Mouse (Mus musculus) limb, embryonic 10.5 days (tissue): ENCODE data around the gene Dpm3. TPM values are rescaled to one million over a fixed set of nuclear protein-coding genes. Genes with fewer than 3 reads are reported as not detected.
A peak's percentile ranks its signal among the peaks of the same experiment; 100 is the strongest.

Experiments used
- DNase-seq: peaks from one replicate; pipeline ENCODE4 v3.0.0-alpha.2; 2017; ENCODE audit warnings: low spot score
- H3K27ac ChIP-seq: fragments of 300-500 bp; sonication (generic); 2 replicates; pipeline ENCODE4 v1.5.1; 2016; ENCODE audit warnings: mild to moderate bottlenecking
- H3K27me3 ChIP-seq: fragments of 300-500 bp; sonication (generic); 2 replicates; pipeline ENCODE4 v1.6.1; 2016; ENCODE audit warnings: low read depth, mild to moderate bottlenecking; ENCODE audit not compliant: poor library complexity, severe bottlenecking
- H3K36me3 ChIP-seq: fragments of 300-500 bp; sonication (generic); 2 replicates; pipeline ENCODE4 v1.6.1; 2016; ENCODE audit warnings: mild to moderate bottlenecking, moderate library complexity
- H3K4me1 ChIP-seq: fragments of 300-500 bp; sonication (generic); 2 replicates; pipeline ENCODE4 v1.6.1; 2016
- H3K4me3 ChIP-seq: fragments of 300-500 bp; sonication (generic); 2 replicates; pipeline ENCODE4 v1.5.1; 2016; ENCODE audit warnings: mild to moderate bottlenecking, moderate library complexity
- H3K9me3 ChIP-seq: fragments of 300-500 bp; sonication (generic); replicated peaks from 2 replicates; pipeline ENCODE4 v1.6.1; 2016; ENCODE audit warnings: mild to moderate bottlenecking
- WGBS: fragments of 180-500 bp; shearing (Covaris S2); methylation state at CpG from one replicate; pipeline ENCODE4 v1.1.7; 2016; 5-methylcytosine and 5-hydroxymethylcytosine counted together
- polyA plus RNA-seq: library from polyadenylated mRNA; unstranded; fragments of >200 nt; fragmentation: Nextera tagmentation; extraction: Ambion mirVana; gene quantifications from 2 replicates; pipeline ENCODE4 v1.2.1, GENCODE M21; 2016

Gene Dpm3
- polyA plus RNA-seq, 1 experiment from 2014 or later = 84.0 TPM

DNA sequence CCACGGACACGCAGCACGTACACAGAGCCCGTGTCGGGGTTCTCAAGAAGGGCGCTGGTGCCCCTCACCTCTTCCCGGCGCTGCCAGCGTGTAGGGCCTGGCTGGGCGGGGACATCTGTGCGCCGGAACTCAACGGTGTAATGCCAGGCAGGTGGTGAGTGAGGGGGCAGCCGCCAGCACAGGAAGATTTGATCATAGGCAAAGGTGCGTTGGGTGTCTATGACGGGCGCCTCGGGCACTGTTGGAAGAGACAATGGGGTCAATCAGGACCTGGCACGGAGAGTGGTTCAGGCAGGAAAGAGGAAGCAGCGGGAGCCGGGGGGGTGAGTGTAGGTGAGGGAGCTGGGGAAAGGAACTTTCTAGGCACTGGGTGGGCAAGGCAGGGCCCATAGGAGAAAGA lies 21.5 kb upstream of the Dpm3 start:
- Histone ChIP-seq H3K27me3 (peaks cover 18% of the 10 kb centered on the region), H3K36me3 (peaks cover 46% of the 10 kb centered on the region), H3K27ac (no peak overlapping the region), H3K9me3 (no peaks in the 10 kb centered on the region), H3K4me1 (peaks cover 9% of the 10 kb centered on the region; the same call in 1 of the 2 replicates), H3K4me3 (no peak overlapping the region; the same call in 1 of the 2 replicates)
- WGBS = 96% methylated on average over 21 of the region's 21 CpGs
- no peak for DNase-seq

DNA sequence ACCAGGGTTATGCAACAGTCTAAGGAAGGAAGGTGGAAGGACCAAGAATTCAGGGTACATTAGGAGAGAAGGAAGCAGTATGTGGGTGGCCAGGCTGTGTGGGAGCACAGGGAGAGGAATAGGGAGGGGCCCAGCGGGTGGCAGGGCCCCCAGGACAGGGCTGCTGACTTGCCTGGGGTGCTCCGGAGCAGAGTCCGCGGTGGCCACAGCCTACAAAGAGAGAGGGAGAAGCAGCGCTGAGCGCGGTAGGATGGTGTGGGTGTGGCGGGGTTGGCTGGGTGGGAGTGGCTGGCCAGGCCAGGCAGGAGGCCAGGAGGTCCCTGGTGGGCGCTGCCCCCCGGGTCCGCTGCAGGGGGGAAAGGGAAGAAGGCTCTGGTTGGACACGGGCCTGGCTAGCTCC lies 20.7 kb upstream of the Dpm3 start:
- Histone ChIP-seq H3K27me3 (peaks cover 18% of the 10 kb centered on the region), H3K27ac (no peak overlapping the region), H3K4me1 (peaks cover 13% of the 10 kb centered on the region), H3K4me3 (no peak overlapping the region), H3K9me3 (no peaks in the 10 kb centered on the region), H3K36me3 (peaks cover 46% of the 10 kb centered on the region)
- 81% methylated on average over 12 of the region's 12 CpGs for WGBS
- no peak for DNase-seq

DNA sequence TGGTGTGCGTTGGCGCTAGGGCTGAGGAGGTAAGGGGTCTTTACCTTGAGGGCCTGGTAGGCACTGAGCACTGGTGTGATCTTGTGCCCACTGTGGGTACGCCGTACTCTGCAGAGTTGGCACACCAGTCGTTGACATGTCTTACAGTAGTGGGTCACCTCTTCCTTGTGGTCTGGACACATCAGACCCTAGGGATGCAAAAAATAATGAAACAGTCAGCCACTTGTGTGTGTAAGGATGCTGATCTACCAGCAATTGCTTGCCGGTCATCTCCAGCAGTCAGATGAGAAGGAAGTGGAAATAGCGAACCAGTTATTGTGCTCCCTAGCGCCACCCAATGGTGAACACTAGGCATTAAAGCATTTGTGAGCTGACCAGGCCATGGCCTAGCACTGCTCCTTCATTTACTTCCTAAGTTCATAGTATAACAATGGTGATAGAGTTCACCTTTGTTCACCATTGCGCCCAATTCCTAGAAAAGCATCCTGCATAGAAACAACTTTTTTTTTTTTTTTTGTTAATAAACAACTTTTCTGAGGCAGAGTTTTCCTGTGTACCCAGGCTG lies 16.7 kb upstream of the Dpm3 start:
- Histone ChIP-seq H3K27ac (no peak overlapping the region), H3K27me3 (peaks cover 24% of the 10 kb centered on the region), H3K4me3 (no peak overlapping the region), H3K36me3 (peaks cover 30% of the 10 kb centered on the region), H3K4me1 (peaks cover 50% of the 10 kb centered on the region), H3K9me3 (no peaks in the 10 kb centered on the region)
- DNase-seq = no peak
- 72% methylated on average over 9 of the region's 9 CpGs for WGBS

DNA sequence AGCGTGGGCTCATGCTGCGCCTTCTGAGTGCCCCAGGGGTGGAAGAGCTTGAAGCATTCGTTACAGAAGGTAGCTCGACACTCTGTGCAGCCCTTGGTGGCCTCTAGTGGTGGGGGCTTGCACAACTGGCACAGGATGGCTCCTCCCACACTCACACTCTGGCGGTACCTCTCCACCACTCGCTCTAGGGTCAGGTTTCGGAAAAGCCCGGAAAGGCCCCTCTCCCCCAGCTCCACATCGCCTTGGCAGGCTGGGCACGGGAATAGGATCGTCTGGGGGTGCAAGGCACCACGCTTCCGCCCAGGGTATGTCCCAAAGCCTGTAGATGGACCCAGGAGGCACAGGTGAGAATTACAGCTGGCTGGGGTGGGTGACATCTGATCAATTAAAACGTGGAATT lies 15.5 kb upstream of the Dpm3 start:
- 9% methylated on average over 14 of the region's 14 CpGs for WGBS
- peak overlapping the region; percentile 91 for H3K27ac ChIP-seq
- H3K27me3 ChIP-seq = peaks cover 24% of the 10 kb centered on the region

DNA sequence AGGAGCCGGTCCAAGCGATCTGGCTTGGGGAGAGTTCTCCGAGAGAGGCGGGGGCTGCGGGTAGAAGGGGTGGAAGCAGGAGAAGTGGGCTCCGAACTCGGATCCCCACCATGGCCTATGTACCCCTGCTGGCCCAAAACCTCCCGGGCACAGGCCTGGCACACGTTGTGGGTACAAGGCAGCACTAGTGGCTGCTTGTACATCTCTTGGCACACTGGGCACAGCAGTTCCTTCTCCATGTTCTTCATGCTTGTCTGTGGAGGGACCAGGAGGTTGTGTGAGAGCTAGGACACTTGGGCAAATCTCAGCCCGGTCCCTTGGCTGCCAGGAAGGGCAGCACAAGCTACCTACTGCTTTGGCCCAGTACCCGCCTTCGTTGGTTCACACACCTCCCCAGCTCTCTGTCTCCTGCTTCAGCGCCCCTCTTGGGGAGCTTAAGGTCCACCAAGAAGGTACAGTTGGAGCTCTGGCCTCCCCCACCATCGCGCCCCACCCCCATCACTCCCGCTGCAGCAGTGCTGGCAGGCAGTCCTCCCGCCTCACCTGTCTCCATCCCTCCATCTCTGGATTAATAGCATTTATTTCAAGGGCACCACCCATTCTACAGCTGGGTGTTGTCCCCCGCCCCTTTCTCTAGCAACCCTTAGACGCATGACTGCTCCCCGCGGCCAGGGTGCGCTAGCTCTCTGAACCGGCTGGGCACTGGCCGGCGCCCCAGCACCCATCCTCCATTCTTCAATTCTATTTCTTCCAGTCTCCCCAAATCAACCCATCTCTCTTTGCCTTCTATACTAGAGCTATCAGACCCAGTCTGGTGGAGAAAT lies 14.8 kb upstream of the Dpm3 start:
- WGBS = 9% methylated on average over 25 of the region's 25 CpGs
- Histone ChIP-seq H3K4me3 (peak overlapping the region; percentile 73), H3K36me3 (peaks cover 31% of the 10 kb centered on the region), H3K9me3 (no peaks in the 10 kb centered on the region), H3K27ac (peak overlapping the region; percentile 91), H3K27me3 (peaks cover 24% of the 10 kb centered on the region), H3K4me1 (peaks cover 47% of the 10 kb centered on the region)
- peak; percentile 50 for DNase-seq

More for the DNA sequence above, 15.5 kb upstream of the Dpm3 start:
- DNase-seq = peak; percentile 71
- Histone ChIP-seq H3K9me3 (no peaks in the 10 kb centered on the region), H3K4me1 (peaks cover 48% of the 10 kb centered on the region), H3K36me3 (peaks cover 30% of the 10 kb centered on the region), H3K4me3 (peak overlapping the region; percentile 73)

DNA sequence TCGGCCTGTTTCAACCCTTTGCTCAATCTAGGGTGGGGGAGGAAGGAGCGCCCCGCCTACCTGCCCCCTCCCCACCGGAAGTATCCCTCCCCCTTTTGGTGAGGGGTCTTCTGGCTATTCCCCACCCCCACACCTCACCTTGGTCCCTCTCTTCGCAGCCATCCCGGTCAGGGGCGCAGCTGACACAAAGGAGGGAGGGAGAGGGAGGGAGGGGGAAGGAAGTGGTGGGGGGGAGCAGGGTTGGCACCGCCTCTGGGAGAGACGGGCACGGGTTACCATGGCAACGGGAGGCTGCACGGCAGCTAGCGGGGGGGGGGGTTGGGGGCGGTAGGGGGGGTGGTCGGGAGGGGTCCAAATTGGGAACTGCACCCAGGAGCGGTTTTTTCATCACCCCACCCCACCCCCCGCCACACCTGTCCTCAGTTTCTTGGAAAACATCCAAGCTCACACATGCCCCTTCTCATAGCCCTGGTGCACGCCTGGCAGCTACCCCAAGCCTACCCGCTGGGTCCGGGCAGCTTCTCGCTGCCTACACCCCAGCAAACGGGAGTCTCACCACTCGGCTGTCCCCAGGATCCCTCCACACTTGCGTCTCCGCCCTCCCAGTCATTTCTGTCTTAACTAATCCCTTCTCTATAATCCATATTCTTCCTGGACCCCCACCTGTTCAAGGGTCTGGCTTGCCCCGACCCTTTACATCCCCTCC lies 14.0 kb upstream of the Dpm3 start:
- no peaks in the 10 kb centered on the region for H3K9me3 ChIP-seq
- 2% methylated on average over 26 of the region's 26 CpGs for WGBS
- peak; percentile 75 for DNase-seq
- peaks cover 38% of the 10 kb centered on the region for H3K36me3 ChIP-seq
- peak overlapping the region; percentile 91 for H3K27ac ChIP-seq
- peaks cover 24% of the 10 kb centered on the region for H3K27me3 ChIP-seq
- peaks cover 53% of the 10 kb centered on the region for H3K4me1 ChIP-seq
- H3K4me3 ChIP-seq = peak overlapping the region; percentile 73

DNA sequence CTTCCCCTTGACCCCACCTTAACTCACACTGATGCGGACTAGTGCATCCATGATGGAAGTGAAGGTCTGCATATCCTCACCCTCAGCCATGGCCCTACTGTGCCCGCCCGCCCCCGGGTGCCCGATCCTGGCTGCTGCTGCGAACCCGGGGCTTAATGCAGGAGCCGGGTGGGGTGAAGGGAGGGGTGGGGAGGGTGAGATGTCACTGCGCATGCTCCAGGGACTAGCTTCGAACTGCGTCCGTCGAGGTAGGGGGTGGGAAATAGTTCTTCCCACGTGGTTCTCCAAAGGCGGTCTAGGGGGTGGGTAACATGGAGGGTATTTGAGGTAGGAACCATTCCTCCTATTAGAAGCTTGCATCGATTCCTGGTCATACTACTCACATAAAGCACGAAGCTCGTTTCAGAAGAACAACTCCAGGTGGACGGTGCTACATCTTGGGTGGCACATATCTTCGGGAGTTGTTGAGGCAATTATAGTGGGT lies 13.4 kb upstream of the Dpm3 start, which contains the start of gene Krtcap2:
Krtcap2 (plus strand) TSS at position 279 of the 484 bp plus-strand sequence.
- Histone ChIP-seq H3K4me3 (peak within 1 kb of the TSS; percentile 73), H3K27me3 (peaks cover 24% of the 10 kb centered on the region), H3K27ac (peak within 1 kb of the TSS; percentile 91), H3K36me3 (peaks cover 36% of the 10 kb centered on the region), H3K4me1 (peaks cover 59% of the 10 kb centered on the region), H3K9me3 (no peaks in the 10 kb centered on the region)
- DNase-seq = peak; percentile 60
- 4% methylated on average over 20 of the region's 20 CpGs for WGBS

DNA sequence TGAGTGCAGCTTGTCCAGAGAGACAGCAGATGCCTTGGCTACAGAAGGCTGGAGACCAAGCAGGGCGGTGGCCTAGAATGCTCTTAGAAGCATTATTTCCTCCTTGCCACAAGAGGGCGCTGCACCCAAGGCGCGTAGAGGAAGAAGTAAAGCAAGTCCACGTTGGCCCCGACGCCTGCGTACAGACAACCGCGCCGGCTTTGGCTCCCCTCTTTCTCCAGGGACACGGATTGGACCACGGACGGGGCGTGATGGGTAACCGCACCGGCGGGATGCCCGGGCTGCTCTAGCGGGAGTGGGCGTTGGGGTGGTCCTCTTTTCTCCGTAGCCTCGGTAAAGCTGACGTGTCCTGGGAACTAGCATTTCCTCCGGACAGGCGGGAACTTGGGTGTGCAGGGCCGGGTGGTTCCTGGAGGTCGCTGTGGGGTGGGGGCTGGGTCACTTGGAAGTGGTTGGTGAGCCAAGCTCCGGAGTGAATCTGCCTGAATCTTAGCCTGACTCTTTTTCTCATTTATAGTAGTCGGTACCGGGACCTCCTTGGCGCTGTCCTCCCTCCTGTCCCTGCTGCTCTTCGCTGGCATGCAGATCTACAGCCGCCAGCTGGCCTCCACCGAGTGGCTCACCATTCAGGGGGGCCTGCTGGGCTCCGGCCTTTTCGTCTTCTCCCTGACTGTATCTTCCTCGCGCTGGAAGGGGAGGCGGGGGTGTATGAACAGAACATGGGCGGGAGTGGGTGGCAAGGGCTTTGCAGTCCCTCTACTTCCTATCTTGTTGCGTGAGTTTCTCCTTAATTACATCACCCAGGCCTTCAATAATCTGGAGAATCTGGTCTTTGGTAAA lies 12.7 kb upstream of the Dpm3 start, which contains the start of gene Trim46:
Trim46 (minus strand) TSS at position 49 of the 840 bp plus-strand sequence.
- H3K27ac ChIP-seq = peak within 1 kb of the TSS; percentile 91
- peaks cover 33% of the 10 kb centered on the region for H3K36me3 ChIP-seq
- DNase-seq = peak; percentile 94
- peak within 1 kb of the TSS; percentile 73 for H3K4me3 ChIP-seq
- peaks cover 24% of the 10 kb centered on the region for H3K27me3 ChIP-seq
- no peaks in the 10 kb centered on the region for H3K9me3 ChIP-seq
- WGBS = under 1% methylated on average over 42 of the region's 42 CpGs
- H3K4me1 ChIP-seq = peaks cover 67% of the 10 kb centered on the region

DNA sequence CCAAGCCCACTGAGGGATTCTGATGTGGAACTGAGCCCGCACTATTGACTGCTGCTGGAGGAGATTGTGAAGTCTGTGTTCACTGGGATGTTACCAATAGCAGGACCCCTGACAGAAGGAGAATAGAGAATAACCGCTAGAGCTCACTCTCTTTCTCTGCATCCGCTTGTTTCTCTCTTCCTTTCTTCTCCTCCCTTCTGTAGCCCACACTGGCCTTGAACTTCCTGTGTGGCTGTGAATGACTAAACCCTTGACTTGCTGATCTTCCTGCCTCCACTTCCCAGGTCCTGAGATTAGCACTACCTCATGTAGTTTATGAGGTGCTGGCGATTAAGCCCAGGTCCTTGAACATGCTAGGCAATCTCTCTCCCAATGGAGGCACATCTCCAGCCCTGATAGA lies 11.7 kb upstream of the Dpm3 start:
- H3K27ac ChIP-seq = peak overlapping the region; percentile 91
- H3K27me3 ChIP-seq = peaks cover 29% of the 10 kb centered on the region
- peaks cover 77% of the 10 kb centered on the region for H3K4me1 ChIP-seq

DNA sequence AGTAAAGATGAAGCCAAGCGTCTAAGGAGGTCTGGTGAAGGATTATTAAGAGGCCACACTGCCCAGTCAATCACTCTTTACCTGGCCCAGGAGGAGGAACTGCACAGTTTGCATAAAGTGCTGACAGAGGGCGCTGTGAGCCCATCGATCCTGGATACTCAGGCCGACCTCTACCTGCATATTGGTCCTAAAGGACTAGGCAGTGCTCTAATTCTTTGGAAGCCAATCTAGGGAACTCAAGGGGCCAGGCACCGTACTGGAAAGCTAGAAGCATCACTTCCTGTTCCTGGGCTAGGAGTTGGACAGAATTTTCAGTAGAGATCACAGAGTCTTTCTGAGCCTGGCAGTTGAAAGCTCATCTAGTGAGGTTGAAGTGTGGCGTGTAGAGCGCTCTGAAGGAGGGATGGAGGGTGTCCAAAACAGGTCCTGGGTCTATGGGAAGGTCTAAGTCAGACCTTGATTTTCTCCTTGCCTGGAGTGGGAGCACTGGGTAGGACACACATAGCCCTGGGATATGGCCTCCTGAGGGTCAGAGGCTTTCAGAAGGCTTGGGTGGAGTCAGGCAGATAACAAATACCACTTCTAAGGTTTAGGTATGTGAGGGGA lies 8.6 kb upstream of the Dpm3 start:
- Histone ChIP-seq H3K27me3 (peaks cover 11% of the 10 kb centered on the region; the same call in 1 of the 2 replicates), H3K9me3 (no peaks in the 10 kb centered on the region), H3K4me1 (peaks cover 61% of the 10 kb centered on the region), H3K36me3 (peaks cover 26% of the 10 kb centered on the region), H3K4me3 (peak overlapping the region; percentile 3; the same call in 1 of the 2 replicates), H3K27ac (no peak overlapping the region; the same call in 1 of the 2 replicates)
- WGBS = 18% methylated on average over 7 of the region's 7 CpGs
- peak; percentile 55 for DNase-seq

More for the DNA sequence above, 11.7 kb upstream of the Dpm3 start:
- no peak for DNase-seq
- 91% methylated on average over 4 of the region's 4 CpGs for WGBS
- Histone ChIP-seq H3K9me3 (no peaks in the 10 kb centered on the region), H3K4me3 (peak overlapping the region; percentile 73), H3K36me3 (peaks cover 26% of the 10 kb centered on the region)

DNA sequence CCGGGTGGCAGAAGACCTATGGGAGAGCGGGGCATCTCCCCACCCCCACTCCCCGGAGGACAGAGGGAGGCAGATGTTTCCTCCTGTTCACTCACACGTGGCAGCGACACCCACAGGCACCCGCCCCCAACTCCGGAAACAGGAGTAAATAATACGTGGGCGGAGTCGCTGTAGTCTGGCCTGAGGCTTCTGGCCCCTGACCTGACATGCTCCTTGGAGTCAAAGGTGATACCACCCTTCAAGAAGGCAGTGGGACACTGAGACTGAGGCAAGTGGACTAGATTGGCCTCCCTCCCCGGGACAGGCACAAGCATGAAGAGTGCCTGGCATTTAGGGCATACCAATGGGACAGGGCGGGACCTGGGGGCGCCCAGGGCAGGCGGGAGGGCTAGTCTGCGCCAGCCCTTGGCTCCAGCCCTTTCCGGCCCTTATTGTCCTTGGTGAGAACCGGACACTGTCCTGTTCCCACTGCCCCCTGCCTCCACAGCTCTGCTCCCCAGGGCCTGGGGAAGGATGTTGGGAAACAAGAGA lies 7.7 kb upstream of the Dpm3 start:
- DNase-seq = peak; percentile 62
- Histone ChIP-seq H3K27me3 (0 out of 2 replicates have a peak, but pooled peaks cover 8% of the 10 kb centered on the region), H3K27ac (peak overlapping the region; percentile 83), H3K4me3 (peak overlapping the region; percentile 42), H3K36me3 (peaks cover 26% of the 10 kb centered on the region), H3K9me3 (no peaks in the 10 kb centered on the region), H3K4me1 (peaks cover 52% of the 10 kb centered on the region)
- WGBS = 7% methylated on average over 17 of the region's 17 CpGs
